Comparison of ENCODE assay signal across 17 mouse cellular contexts in the genomic region with DNA sequence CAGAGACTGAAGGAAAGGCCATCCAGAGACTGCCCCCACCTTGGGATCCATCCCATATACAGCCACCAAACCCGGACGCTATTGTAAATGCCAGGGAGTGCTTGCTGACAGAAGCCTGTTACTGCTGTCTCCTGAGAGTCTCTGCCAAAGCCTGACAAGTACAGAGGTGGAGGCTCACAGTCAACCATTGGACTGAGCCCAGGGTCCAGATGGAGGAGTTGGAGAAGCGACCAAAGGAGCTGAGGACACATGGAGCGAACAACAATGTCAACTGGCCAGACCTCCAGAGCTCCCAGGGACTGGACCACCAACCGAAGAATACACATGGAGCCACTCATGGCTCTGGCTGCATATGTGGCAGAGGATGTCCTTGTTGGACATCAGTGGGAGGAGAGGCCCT. TPM values are rescaled to one million over a fixed set of nuclear protein-coding genes. Genes with fewer than 3 reads are reported as not detected.
"Had no signal": no experiment of that assay in that cellular context is flagged by ENCODE, and none has a peak within 500 bp of the region (broad histone marks: within the 10 kb centered on the region; RNA-seq: fewer than 3 reads in every experiment).

No protein-coding gene starts in this region.

- H3K27ac ChIP-seq: limb, embryonic 10.5 days; liver, embryonic 15.5 days; midbrain, embryonic 15.5 days; neural tube, embryonic 12.5 days had no signal

- H3K36me3 ChIP-seq: limb, embryonic 10.5 days; liver, embryonic 15.5 days; midbrain, embryonic 15.5 days; neural tube, embryonic 12.5 days had no signal

- H3K4me2 ChIP-seq: liver, embryonic 11.5 days; liver, embryonic 15.5 days; midbrain, embryonic 11.5 days; midbrain, embryonic 15.5 days; neural tube, embryonic 12.5 days had no signal

- H3K9ac ChIP-seq: liver, embryonic 15.5 days; midbrain, embryonic 15.5 days; neural tube, embryonic 12.5 days had no signal

- H3K27me3 ChIP-seq: liver, embryonic 15.5 days; megakaryocyte, embryonic 14.5 days; midbrain, embryonic 15.5 days; neural tube, embryonic 12.5 days had no signal

- H3K9me3 ChIP-seq: limb, embryonic 10.5 days; liver, embryonic 15.5 days; megakaryocyte, embryonic 14.5 days; midbrain, embryonic 15.5 days; neural tube, embryonic 12.5 days had no signal

- H3K4me3 ChIP-seq: limb, embryonic 10.5 days; liver, embryonic 15.5 days; megakaryocyte, embryonic 14.5 days; midbrain, embryonic 15.5 days; neural tube, embryonic 12.5 days had no signal

- DNase-seq: kidney, postnatal 10 days; lung, adult 2 months; lung, postnatal 36 days; retina, postnatal 1 day; right cerebral cortex, postnatal 4 days; spleen, adult 18-20 months; thymus, postnatal 36 days had no signal

- ATAC-seq: lung, postnatal 0 days; midbrain, embryonic 15.5 days had no signal

- H3K4me1 ChIP-seq: limb, embryonic 10.5 days; liver, embryonic 15.5 days; megakaryocyte, embryonic 14.5 days; midbrain, embryonic 15.5 days; neural tube, embryonic 12.5 days had no signal

RNA-seq across cellular contexts. Expression of gene Amph, which starts 26.3 kb away (rescaled TPM):
- total RNA-seq: monocyte, adult 5-6 weeks; neutrophil, adult 5-6 weeks had no signal
